27 mouse cellular contexts compared by ENCODE assay signal in the genomic region with DNA sequence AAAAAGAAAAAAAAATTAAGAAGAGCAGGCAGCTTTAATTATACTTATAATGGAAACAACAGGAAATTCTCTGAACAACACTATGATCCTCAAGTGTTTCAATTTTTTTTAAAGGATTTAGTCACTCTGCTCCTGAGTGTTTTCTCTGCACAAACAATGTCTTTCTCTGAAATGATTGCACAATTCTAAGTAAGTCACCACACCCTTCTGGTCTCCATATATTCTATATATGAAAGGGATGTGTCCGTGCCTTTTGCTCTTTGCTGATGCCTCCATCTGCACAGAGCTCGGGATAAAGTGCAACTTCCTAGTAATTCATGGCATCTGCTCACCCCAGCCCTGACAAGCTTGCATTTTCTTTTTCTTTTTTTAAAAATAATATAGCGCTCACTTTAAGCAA.
"Had no signal": no experiment of that assay in that cellular context is flagged by ENCODE, and none has a peak within 500 bp of the region (broad histone marks: within the 10 kb centered on the region; RNA-seq: fewer than 3 reads in every experiment).

No protein-coding gene starts in this region.

- ATAC-seq: intestine, embryonic 16.5 days; liver, postnatal 0 days; midbrain, embryonic 13.5 days; midbrain, embryonic 16.5 days had no signal

- H3K27me3 ChIP-seq: limb, embryonic 12.5 days; limb, embryonic 15.5 days; megakaryocyte, embryonic 14.5 days; midbrain, embryonic 13.5 days had no signal

- DNase-seq: kidney, adult 18-20 months; kidney, adult 9 months; kidney, postnatal 14 days; kidney, postnatal 4 days; layer of hippocampus, postnatal 36 days; left cerebral cortex, postnatal 4 days; liver, postnatal 0 days; lung, embryonic 14.5 days; lung, postnatal 10 days; lung, postnatal 4 days; retina, postnatal 1 day; right cerebral cortex, postnatal 14 days; right cerebral cortex, postnatal 4 days; thymus, adult 2 months; thymus, postnatal 14 days; thymus, postnatal 4 days had no signal

- H3K4me1 ChIP-seq: limb, embryonic 12.5 days; limb, embryonic 15.5 days; megakaryocyte, embryonic 14.5 days; midbrain, embryonic 10.5 days; midbrain, embryonic 13.5 days had no signal

- H3K9ac ChIP-seq: limb, embryonic 12.5 days; limb, embryonic 15.5 days; liver, embryonic 14.5 days; liver, postnatal 0 days; lung, embryonic 14.5 days; midbrain, embryonic 13.5 days had no signal

- H3K4me2 ChIP-seq: limb, embryonic 12.5 days; limb, embryonic 15.5 days; liver, embryonic 11.5 days; lung, embryonic 14.5 days; midbrain, embryonic 13.5 days had no signal

- H3K9me3 ChIP-seq: limb, embryonic 12.5 days; limb, embryonic 15.5 days; megakaryocyte, embryonic 14.5 days; midbrain, embryonic 10.5 days; midbrain, embryonic 13.5 days had no signal

- H3K36me3 ChIP-seq: limb, embryonic 12.5 days; limb, embryonic 15.5 days; midbrain, embryonic 10.5 days; midbrain, embryonic 13.5 days had no signal

- H3K4me3 ChIP-seq: left cerebral cortex, adult 2 months; limb, embryonic 12.5 days; limb, embryonic 15.5 days; megakaryocyte, embryonic 14.5 days; midbrain, embryonic 10.5 days; midbrain, embryonic 13.5 days had no signal

- H3K27ac ChIP-seq: left cerebral cortex, adult 2 months; limb, embryonic 12.5 days; limb, embryonic 15.5 days; liver, embryonic 14.5 days; midbrain, embryonic 10.5 days; midbrain, embryonic 13.5 days; stomach, postnatal 0 days had no signal
